Mouse (Mus musculus): Measurements from ENCODE around the gene Ifit2.
"Not testable (repeated sequence)": the region's sequence is repeated elsewhere in the genome, so short reads cannot be mapped to it uniquely, and the experiment has no call there.

Ifit2 gene

DNA sequence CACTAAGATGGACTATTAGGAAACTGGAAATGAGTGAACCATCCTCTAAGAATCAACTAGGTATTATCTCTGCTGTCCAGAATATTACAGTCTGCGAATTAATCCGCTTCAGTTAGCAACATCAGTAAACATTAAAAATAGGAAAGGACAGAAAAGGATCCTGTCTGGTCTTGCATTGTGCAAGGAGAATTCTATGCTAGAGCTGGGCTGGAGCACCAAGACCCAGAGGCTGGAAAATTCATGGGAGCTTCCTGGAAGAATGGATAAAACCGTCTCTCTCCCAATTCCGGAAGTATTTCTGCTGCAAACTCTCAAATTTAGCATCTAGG is 325 bp upstream of the Ifit2 start:
- no peak for DNase-seq

DNA sequence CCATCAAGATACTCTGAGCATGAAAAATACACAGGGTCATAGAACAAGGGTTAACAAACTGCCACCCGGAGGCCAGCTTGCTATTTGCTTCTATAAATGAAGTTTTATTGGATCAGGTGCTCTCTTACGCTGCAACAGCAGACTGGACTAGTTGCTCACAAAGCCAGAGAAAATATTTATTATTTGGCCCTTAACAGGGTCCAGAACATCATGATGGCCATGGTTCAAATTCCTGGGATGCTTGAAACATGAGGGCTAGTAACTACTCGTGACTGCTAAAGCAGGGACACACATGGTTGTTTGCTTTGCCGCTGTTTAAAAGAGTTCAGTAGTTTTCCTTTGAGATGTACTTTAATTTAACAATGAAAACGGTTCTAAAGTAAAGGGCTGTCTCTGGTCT is 1.5 kb downstream of the Ifit2 start:
- peak; percentile 95 for DNase-seq

DNA sequence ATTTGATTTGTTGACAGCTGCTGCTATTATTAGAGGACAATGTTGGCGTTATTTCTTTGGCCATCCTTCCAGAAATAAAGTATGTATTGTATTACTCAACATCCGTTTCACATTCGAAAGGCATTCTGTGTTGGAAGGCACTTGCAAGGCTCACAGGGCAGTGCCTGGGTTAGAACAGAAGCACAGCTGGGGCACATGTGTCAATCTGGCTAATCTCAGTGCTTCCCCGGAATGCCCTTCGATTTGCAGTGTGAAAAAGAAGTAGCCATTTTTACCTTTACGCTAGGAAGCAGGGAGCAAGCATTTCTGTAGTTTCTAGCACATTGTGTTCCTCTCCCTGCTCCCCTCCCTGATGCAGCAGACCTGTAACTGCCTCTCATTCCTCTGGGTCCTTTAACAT is 2.5 kb downstream of the Ifit2 start:
- DNase-seq, result peak; percentile 91

DNA sequence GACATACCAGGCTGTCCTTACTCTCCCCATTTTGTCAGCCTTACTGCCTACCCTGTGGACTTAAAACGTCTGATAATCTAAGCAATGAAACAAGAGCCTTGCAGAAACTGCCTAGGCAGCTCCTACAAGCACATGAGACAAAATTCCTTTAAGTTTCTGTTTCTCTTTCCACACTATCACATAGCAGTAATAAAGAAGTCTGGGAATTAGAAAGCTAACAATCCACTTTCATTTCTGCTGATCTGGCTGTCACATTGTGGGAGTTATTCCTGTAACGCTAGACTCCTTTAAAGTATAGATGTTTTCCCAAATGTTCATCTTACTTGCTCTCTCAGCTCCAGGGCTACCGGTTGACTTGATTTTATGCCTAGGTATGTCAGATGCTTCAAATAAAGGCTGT is 3.0 kb downstream of the Ifit2 start:
- DNase-seq, result no peak

DNA sequence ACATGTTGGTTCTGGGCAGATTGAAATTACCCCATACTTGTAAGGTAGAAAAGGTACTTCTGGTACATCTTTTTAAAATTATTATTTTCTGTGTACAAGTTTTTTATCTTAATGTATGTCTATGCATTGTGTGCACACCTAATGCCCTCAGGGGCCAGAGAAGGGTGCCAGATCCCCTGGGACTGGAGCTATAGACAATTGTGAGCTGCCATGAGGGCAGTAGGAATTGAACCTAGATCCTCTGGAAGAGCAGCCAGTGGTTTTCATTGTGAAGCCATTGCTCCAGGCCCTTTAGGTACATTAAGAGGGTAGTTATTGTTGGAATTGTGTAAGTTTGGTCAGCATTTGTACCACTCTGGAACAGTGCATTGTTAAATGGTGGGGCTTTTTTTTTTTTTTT is 3.6 kb downstream of the Ifit2 start:
- peak; percentile 91 for DNase-seq

DNA sequence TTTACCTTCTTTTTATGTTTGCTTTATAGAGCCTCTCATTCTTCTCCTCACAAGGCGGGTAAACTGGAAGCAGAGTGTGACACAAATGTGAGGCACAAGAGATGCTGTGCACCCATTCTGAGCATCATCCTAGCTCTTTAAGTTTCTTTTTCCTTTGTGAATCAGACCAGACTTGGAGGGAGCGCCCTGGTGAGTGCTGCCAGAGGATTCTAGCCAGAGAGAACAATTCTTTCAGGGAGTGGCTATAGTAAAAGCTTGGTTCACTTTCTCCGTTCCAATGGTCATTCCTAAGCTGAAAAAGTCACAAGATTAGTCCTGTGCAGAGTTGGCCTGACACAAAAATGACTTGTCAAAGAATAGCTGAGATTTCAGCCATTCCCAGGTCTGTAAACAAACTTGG is 6.1 kb downstream of the Ifit2 start:
- peak; percentile 90 for DNase-seq

DNA sequence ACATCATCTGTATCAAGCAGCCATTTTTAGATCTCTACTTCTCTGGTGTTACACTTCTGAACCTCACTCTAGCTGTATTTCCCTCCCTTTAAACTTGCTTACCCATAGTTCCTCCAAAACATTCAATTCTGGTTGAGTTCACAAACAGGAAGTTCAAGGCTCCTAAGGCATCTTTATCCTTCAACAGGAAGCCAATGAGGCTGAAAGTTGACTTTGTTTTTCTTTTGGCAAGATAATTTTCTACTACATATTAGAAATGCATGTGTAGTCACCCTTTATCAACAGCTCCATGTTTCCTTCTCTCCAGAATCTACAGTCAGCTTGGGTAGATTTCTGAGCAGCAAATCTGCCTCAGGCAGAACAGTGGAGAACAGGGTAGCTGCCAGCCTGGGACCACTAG is 12.1 kb downstream of the Ifit2 start:
- DNase-seq, result peak; percentile 4

DNA sequence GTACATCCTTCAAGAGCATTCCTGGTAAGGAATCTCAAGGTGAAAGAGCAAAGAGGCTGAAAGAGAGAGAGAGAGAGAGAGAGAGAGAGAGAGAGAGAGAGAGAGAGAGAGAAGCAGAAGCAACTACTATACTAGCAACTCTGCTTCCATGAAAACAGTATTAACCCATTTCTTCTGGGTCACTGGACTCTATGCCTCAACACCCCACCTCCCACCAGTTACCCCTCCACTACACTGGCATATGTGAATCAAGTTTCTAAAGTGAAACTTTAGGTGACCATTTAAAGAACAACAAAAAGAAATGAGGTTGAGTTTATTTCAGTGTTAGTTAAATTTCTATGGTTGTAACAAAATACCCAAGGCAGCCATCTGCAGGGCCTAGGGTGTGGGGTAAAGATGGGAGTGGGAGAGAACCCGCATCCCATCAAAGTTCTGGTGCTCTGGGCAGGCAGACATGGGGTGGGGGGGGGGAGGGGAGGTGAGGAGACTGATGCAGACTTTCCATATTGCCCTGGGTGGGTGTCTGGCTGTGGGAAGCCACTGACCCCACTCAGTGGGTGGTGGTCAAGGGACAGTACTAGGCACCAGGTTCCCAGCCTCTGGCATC is 15.8 kb downstream of the Ifit2 start:
- DNase-seq, result peak; percentile 55

DNA sequence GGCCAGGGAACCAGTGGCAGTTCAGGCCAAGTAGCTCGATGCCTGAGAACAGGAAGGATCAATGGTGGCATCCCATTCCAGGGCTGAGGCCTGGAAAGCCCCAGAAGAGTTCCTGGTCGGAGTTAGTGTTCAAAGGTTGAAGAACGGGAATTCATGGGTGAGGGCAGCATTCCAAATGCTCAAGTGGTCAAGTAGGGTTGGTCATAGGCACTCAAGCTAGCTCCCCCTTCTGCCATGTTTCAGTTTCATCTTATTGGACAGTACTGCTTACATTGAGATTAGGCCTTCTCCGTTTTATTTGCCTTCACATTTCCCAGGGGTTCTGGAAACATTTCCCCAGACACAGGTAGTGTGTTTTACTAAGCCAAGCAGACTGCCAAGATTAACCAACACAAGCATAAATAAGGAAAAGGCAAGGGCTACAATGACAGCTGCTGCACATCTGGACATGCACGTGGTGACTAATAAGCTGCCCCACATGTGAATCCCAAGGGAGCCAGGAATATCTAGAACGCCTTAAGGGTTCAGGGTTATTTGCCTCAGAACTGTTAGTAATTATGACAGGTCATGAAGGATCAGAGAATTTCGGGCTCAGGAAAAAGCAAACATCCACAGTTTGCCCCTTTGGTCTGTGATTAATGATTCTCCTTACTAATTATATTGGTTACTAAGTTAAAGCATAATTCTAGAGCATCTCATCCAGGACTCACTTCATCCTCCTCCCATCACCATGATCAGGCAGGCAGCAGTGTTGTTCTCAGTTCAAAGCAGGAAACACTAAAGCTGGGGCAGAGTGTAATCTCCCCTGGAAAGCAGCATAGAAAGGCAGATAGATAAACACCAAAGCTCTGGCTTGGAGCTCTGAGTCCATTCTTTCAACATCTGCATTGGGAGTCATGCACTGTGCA is 18.7 kb downstream of the Ifit2 start:
- peak; percentile 92 for DNase-seq

DNA sequence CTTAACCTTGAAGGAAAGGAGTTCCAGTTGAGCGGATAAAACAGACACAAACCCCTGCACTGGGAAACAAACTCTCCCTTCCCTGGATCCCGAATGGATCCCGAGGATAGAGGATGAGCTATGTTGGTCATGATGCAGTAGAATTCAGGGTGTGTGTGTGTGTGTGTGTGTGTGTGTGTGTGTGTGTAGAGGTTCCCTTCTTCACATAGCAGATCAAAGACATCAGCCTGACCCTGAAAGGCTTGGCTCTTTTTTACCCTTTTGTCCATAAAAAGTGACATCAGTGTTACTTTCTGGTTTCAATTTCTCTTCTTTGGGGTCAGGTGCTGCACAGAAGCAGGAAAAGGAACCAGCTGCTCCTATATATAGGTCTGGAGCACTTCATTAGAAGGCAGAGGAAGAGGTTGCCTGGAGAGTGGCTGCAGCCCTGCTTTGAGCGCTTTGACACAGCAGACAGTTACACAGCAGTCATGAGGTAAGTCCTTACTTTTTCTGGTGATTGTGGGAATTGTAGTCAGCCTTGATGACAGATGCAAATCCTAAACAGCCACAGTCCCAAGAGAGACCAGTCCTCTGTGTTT is 19.5 kb downstream of the Ifit2 start:
- peak; percentile 92 for DNase-seq

DNA sequence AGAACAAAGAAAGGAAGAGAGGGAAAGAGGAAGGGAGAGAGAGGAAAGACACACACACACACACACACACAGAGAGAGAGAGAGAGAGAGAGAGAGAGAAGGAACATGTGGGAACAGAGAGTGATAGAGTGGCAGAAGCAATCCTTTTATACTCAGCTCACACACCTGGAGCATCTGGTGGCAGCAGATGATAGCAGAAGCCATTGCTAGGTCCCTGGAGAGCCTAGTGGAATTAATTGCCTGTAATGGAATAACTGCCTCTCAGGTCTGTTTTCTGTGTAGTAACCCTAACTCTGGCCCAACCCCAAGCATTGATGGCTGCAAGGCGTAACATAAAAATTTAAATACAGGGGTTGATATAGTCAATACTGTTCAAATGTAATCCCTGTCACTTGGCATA is 20.6 kb downstream of the Ifit2 start:
- peak; percentile 79 for DNase-seq

DNA sequence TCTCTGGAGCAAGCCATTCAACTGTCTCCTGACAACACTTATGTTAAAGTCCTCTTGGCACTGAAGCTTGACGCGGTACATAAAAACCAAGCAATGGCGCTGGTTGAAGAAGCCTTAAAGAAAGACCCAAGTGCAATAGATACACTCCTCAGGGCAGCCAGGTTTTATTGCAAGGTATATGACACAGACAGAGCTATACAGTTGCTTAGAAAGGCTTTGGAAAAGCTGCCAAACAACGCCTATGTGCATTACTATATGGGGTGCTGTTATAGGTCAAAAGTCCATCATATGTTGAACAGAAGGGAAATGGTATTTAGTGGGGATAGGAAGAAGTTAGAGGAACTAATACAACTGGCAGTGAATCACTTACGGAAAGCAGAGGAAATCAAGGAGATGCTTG is 23.2 kb downstream of the Ifit2 start:
- DNase-seq, result no peak

DNA sequence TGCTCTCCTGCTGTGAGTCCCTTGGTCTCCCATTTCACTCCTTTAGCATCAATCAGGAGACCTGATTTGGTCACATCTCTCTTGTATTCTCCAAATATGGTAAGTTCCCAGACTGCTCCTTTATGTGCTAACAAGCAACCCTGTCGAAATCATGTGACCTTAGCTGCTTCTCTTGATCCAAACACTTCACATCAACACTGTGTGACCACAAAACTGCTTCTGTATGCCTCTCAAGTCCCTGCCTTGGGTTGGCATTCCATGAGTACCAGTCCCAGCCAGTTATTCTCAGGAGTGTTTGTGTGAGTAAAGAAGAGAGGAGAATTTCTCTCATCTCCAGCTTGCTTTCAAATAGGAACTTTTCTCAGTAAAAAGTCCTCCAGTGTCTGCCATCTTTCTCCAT is 26.6 kb downstream of the Ifit2 start:
- DNase-seq, result peak; percentile 24

DNA sequence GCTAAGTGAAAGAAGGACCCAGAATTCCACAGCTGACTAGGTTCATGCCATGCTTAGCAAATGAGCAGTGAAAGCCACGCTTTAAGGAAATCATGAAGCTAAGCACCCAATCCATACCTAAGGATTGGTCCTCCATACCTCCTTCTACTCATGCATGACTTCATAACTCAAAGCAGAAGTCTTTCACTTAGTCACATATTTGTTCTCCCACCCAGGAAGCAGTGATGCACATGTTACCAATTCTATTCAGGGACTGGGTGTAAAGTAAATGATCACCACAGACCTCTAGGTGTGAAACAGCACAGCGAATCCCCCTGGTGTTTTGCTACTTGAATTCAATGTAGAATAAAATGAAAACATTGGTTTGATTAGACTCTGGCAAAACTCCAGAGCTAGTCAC is 32.2 kb downstream of the Ifit2 start:
- not testable (repeated sequence) for DNase-seq

DNA sequence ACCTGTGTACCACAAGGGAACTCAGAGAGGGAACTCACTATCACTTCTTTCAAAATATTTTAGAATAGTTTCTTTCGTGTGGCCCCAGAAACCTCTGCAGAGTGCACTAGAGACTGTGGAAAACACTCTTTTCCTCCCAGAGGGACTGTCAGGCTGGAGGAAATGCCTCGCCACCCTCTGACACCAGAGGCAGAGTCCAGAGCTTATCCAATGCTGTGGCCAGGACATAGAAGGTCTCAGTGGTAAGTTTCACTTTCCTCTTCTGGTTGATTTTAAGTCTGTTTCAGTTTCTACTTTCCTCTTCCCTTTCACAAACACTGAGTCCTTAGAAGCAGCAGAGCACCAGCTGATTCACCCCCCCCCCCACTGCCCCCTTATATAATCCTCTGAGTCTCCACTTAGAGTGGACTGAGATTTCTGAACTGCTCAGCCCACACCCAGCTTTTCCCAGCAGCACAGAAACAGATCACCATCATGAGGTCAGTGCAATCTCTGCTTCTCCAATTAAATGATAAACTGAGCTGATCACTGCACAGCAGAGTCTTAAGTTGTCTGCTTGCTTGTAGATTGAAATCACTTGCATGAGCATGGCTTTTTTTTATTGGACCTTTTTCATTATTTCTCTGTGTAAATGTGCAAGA is 32.8 kb downstream of the Ifit2 start, which contains the start of gene Ifit3:
Gene Ifit3, plus strand, starts transcription at position 406 of the 641 bp plus-strand sequence.
- peak; percentile 97 for DNase-seq

DNA sequence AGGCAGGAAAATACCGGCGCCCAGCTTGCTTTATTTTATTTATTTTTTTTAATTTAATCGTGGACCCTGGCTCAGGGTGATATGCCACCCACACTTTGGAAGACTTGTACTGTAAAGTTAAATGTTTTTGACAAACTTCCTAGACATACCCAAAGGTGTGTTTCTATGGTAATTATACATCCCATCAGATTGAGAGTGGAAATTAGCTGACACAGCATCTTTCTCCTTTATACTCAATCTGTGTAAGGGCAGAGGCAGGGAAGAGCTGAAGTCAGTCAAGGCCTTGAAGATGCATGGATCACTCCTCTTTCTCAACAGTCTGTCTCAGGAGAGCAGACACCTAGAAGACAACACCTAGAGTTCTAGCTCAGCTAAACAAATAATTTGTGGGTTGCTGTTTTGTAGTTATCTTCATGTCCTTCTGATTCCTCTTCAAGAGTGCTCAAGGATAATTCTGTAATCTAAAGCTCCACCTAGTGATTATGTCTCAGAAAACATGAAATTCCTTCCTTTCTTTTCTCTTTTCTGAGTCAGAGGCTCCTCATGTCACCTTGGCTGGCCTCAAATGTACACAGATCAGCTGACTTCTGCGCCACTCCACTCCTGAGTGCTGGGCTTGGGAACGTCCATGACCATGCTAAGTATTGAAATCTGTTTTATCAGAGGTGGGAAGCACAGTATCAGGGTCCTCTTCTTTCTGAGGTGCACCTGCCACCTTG is 35.4 kb downstream of the Ifit2 start:
- DNase-seq, result peak; percentile 80

DNA sequence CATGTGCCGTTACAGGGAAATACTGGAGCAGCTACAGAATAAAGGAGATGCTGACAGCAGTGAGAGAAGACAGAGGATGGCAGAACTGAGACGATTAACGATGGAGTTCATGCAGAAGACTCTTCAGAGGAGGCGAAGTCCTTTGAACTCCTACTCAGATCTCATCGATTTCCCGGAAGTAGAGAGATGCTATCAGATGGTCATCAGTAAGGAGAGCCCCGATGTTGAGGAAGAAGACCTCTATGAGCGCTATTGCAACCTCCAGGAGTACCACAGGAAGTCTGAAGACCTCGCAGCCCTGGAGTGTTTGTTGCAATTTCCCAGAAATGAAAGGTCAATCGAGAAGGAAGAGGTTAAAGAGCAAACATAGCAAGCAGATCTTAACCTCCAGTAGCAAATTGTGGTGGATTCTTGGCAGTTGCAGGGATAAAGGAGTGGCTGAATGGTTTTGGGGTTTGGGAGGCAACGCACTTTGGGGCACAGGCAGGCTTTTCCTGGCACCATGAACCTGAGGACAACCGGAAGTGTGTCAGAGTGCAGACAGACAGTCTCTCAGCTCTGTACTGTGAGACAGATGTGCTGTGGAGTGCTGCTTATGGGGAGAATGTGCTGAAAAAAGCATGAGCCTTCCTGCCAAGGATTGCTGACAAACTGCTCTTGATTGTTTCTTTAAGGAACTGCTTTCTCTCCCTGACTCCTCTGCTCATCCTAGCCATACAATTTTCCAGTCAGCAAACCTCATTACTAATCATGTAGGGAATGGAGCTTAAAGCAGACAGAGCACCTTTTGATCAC is 37.6 kb downstream of the Ifit2 start:
- peak; percentile 91 for DNase-seq

DNA sequence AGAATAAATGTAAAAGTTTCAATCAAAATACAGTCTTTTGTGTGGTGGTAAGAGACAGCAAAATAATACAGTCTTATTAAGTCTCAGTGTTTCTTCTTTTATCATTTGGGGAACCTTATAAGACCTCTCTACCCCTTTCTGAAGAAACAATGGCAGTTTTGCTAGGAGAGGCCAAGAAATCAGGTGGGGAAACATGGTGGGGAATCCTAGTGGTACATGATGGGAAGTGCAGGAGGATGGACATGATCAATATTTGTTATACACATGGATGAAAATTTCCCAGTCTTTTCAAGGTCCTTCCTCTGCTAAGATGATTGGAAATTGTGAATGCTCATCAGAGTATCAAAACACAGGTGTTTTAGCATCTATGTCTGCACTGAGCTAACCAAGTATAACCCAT is 38.5 kb downstream of the Ifit2 start:
- peak; percentile 55 for DNase-seq

DNA sequence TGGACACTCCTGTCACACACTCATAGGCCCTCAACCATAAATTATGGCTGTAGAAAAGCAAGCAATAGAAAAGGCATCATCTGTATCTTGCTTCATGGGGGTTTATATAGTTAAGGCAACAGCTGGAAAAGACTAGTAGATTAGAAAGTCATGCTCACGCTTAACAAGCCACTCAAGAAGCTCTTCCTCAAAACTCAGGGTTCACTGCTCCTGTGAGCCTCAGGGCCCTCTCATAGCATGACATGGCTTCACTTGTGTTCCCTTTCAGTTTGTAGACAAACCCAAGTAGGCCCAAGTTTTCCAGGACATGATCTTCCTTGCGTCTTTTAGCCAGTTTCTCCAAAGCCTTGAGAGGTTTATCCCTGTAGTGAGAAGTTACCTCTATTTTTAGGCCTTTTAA is 43.0 kb downstream of the Ifit2 start:
- peak; percentile 74 for DNase-seq

DNA sequence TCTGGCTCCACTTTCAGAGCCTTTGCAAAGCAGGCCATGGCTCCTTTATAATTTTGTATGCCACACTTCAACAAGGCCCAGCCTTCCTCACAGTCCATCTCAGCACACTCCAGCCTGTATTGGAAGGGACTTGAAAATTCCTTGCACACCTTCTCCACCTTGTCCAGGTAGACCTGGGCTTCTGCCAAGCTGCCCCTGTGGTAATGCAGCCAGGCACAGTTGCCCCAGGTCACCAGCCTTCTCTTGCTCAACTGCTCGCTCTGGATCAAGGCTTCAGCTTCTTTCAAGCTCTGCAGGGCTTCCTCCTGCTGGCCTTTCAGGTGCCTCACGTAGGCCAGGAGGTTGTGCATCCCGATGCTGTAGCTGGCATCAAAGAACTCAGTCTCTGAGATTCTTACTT is 44.0 kb downstream of the Ifit2 start:
- DNase-seq, result peak; percentile 87

DNA sequence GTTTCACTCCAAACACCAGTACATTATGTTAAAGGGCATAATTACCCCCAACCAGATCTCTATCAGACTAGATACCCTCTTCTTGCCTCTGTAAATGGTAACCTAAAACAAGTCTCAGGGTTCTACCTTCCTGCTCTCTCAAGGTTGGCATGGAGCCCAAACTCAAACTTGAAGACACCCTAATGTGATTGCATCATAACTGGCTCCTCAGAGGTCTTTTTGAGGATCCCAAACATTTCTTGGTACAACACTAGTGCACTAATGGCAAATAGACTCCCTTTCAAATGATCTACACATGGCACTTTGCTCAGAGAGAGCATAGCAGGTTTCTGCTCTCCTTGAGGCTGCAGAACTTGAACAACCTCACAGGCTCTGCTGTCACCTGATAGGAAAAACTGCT is 46.3 kb downstream of the Ifit2 start:
- DNase-seq, result peak; percentile 79

DNA sequence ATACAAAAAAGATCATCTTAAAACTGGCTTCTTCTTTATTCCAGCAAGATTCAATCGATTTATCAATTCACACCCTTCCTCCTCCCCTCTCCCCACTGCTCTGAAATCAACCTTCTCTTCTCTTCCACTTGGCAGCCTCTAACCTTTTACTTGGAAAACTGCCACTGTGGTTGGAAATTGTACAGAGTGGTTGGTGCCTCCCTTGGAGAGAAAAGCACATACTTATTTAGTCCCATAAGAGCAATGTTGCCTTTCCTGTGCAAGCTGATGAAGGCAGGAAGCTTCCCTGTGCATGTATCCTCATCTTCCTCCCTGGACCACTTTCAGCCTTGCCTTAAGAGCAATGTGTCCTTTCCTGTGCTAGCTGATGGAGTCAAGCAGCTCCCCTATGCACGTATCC is 47.8 kb downstream of the Ifit2 start:
- peak; percentile 94 for DNase-seq

Data from heart, adult 11 months (tissue).